Mouse (Mus musculus) kidney, adult 2 months (tissue): ENCODE results near the gene Nkx2-3. TPM values are rescaled to one million over a fixed set of nuclear protein-coding genes. Genes with fewer than 3 reads are reported as not detected.
A peak's percentile ranks its signal among the peaks of the same experiment; 100 is the strongest.

Experiments
- DNase-seq: peaks from one replicate; pipeline ENCODE4 v3.0.0; 2021
- H3K27ac ChIP-seq: fragments of 200-500 bp; 2 replicates; pipeline ENCODE4 v1.5.1; 2012; ENCODE audit warnings: low read depth, low read length, control low read depth, inconsistent platforms; ENCODE audit not compliant: insufficient read depth
- H3K27me3 ChIP-seq: fragments of 200-500 bp; replicated peaks from 2 replicates; pipeline ENCODE4 v1.6.1; 2012; ENCODE audit warnings: mild to moderate bottlenecking, moderate library complexity, low read length, inconsistent platforms; ENCODE audit not compliant: control insufficient read depth, insufficient read depth
- H3K36me3 ChIP-seq: fragments of 200-500 bp; 2 replicates; pipeline ENCODE4 v1.6.1; 2012; ENCODE audit warnings: mild to moderate bottlenecking, moderate library complexity, low read length, inconsistent platforms; ENCODE audit not compliant: control insufficient read depth, insufficient read depth
- H3K4me1 ChIP-seq: fragments of 200-500 bp; 2 replicates; pipeline ENCODE4 v1.6.1; 2011; ENCODE audit warnings: low read length; ENCODE audit not compliant: control insufficient read depth, insufficient read depth
- H3K4me3 ChIP-seq: fragments of 200-500 bp; 2 replicates; pipeline ENCODE4 v1.5.1; 2011; ENCODE audit warnings: mild to moderate bottlenecking, low read depth, low read length, control low read depth; ENCODE audit not compliant: insufficient read depth
- CTCF ChIP-seq: fragments of 200-500 bp; conservative IDR thresholded peaks from 2 replicates; pipeline ENCODE4 v1.5.1; 2011; ENCODE audit warnings: low read depth, mild to moderate bottlenecking, control low read depth, low read length, moderate library complexity, mixed read lengths; ENCODE audit not compliant: insufficient read depth, insufficient read length
- POLR2A ChIP-seq: fragments of 200-500 bp; IDR thresholded peaks from one replicate; pipeline ENCODE4 v1.6.1; 2011; ENCODE audit warnings: low read depth, low read length, control low read depth
- WGBS: fragments of 180-500 bp; shearing (Covaris S2); methylation state at CpG from one replicate; pipeline ENCODE4 v1.1.7; 2018; 5-methylcytosine and 5-hydroxymethylcytosine counted together
- polyA plus RNA-seq: library from polyadenylated mRNA; depleted of rRNA; stranded (reverse); fragments of >200 nt; gene quantifications from 2 replicates; pipeline ENCODE4 v1.2.3, GENCODE M21; 2012; rRNA removed

Gene Nkx2-3
- polyA plus RNA-seq, 1 experiment = not detected

DNA sequence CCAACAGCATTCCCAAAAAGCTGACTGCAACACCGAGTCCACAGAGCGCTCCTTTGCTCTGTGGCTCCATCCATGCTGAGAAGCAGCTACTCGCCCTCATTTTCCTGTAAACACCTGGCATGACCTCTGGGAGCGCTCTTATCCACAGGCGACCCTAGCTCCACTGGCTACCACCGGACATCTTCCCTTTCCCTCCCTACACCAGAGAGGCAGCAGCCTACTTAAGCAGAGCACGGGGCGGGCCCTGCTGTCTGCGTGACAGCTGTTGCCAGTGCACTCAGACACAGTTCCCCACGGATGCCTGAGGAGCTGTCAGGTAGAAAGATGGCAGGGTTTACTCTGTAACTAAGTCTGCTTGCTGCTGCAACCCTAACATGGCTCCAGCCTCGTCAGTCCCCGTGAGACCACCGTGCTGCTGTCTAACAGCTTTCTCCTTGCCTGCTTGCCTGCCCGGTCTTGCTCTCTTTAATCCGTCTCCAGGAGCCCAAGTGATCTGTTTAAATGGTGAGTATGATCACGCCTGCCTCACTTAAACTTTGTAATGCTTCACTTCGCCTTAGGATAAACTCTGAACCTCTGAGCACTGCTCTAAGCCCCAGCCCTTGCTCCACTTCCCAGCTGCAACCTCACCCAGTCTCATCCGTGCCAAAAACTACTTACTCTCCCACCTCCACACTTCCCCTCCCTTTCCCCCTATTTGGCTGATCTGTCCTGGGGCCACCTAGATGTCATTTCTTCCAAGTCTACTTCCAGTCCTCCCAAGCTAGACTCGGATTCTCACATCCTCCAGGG is 50.2 kb downstream of the Nkx2-3 start:
- 43% methylated on average over 19 of the region's 19 CpGs for WGBS

GRCm38 (mm10) chr19:43663471-43663870 is 51.3 kb downstream of the Nkx2-3 start:
- no peak for DNase-seq
- no peak overlapping the region for H3K4me3 ChIP-seq
- H3K4me1 ChIP-seq = peaks cover 3% of the 10 kb centered on the region; the same call in 1 of the 2 replicates
- no peaks in the 10 kb centered on the region for H3K27me3 ChIP-seq
- TF ChIP-seq POLR2A = no peak
- no peaks in the 10 kb centered on the region; the same call in 1 of the 2 replicates for H3K36me3 ChIP-seq
- WGBS = 72% methylated on average over 8 of the region's 8 CpGs
- H3K27ac ChIP-seq = no peak overlapping the region

More for the DNA sequence above, 50.2 kb downstream of the Nkx2-3 start:
- peak; percentile 64 for DNase-seq
- Histone ChIP-seq H3K27me3 (no peaks in the 10 kb centered on the region), H3K36me3 (no peaks in the 10 kb centered on the region; the same call in 1 of the 2 replicates), H3K4me3 (no peak overlapping the region), H3K4me1 (peaks cover 3% of the 10 kb centered on the region; the same call in 1 of the 2 replicates), H3K27ac (no peak overlapping the region; the same call in 1 of the 2 replicates)
- peak; percentile 60; the same call in 1 of the 2 replicates for TF ChIP-seq CTCF
- no peak for TF ChIP-seq POLR2A

Other genes starting within 250 kb of the Nkx2-3 start
- gene Hpse2, start 224.0 kb upstream of the Nkx2-3 start, polyA plus RNA-seq = 0.05 and 0.23 TPM in 2 replicates
- 6.0 and 7.4 TPM in 2 replicates for gene Cnnm1, start 171.9 kb upstream of the Nkx2-3 start, polyA plus RNA-seq
- gene Got1, start 87.7 kb upstream of the Nkx2-3 start, polyA plus RNA-seq = 107 and 118 TPM in 2 replicates
- gene Slc25a28, start 62.6 kb downstream of the Nkx2-3 start, polyA plus RNA-seq = 83.2 and 93.1 TPM in 2 replicates
- gene Entpd7, start 77.3 kb downstream of the Nkx2-3 start, polyA plus RNA-seq = 6.1 and 6.5 TPM in 2 replicates
- 10.2 and 12.7 TPM in 2 replicates for gene Cutc, start 140.7 kb downstream of the Nkx2-3 start, polyA plus RNA-seq
- 25.5 and 28.4 TPM in 2 replicates for gene Cox15, start 140.7 kb downstream of the Nkx2-3 start, polyA plus RNA-seq
- gene Abcc2, start 169.9 kb downstream of the Nkx2-3 start, polyA plus RNA-seq = 158 and 166 TPM in 2 replicates